10 mouse cellular contexts compared by ENCODE assay signal in the genomic region with DNA sequence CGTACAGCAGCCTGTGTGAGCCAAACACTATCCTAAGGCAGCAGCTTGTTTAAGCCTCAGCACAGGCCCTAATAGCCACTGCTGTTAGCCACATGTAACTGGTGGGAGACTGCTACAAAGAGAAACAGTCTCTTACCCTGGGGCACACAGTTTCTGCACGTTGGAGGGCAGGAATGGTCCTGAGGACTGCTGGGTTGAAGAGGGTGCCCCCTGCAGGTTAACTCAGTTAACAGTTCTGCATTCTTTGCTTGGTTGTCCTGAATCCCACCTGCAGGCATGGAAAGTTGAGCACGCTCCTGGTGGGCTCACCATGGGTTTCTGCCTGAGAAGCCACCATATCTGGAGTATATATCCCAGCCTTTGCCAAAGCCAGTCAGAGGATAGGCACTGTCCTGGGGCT. TPM values are rescaled to one million over a fixed set of nuclear protein-coding genes. Genes with fewer than 3 reads are reported as not detected.
A peak's percentile ranks its signal among the peaks of the same experiment; 100 is the strongest.
DNase-seq lines count a peak whose midpoint lies in the region; ATAC-seq and TF ChIP-seq lines count a peak whose summit lies in the region.
"Had no signal": no experiment of that assay in that cellular context is flagged by ENCODE, and none has a peak within 500 bp of the region (broad histone marks: within the 10 kb centered on the region; RNA-seq: fewer than 3 reads in every experiment).

No protein-coding gene starts in this region.

- peak; percentile 64 for TF ChIP-seq CTCF in liver, embryonic 14.5 days (IDR thresholded peaks at IDR 0.05; ENCODE audit: low read depth)

- H3K36me3 ChIP-seq in liver, embryonic 14.5 days (replicated peaks; ENCODE audit: control insufficient read depth, insufficient read depth, low read depth): no peaks in the 10 kb centered on the region
- H3K36me3 ChIP-seq: hindbrain, embryonic 15.5 days had no signal

- TF ChIP-seq EP300 in liver, embryonic 14.5 days (IDR thresholded peaks at IDR 0.05; ENCODE audit: low read depth): no peak

- WGBS in liver, embryonic 14.5 days (ENCODE audit: insufficient replicate concordance): 32% methylated on average over 3 of the region's 3 CpGs

- no peak overlapping the region for H3K9ac ChIP-seq in liver, embryonic 14.5 days (replicated peaks)
- H3K9ac ChIP-seq: hindbrain, embryonic 15.5 days had no signal

- ATAC-seq in liver, embryonic 14.5 days (ENCODE audit: insufficient read depth): no peak
- ATAC-seq in common myeloid progenitor, adult 5-6 weeks (replicated peaks; ENCODE audit: low read depth, poor library complexity, severe bottlenecking): 0 out of 2 replicates have a peak, but pooled peaks have one; percentile 24

- peaks cover 4% of the 10 kb centered on the region for H3K27me3 ChIP-seq in liver, embryonic 14.5 days (ENCODE audit: control insufficient read depth, insufficient read depth, low read length)
- H3K27me3 ChIP-seq: hindbrain, embryonic 15.5 days had no signal

- no peak overlapping the region for H3K4me3 ChIP-seq in liver, embryonic 14.5 days (ENCODE audit: insufficient read depth in 1 of 2, low read depth in 2 of 2, low read length in 2 of 2)
- H3K4me3 ChIP-seq: hindbrain, embryonic 15.5 days; myocyte had no signal

- H3K27ac ChIP-seq in liver, embryonic 14.5 days: no peak overlapping the region
- H3K27ac ChIP-seq: hindbrain, embryonic 15.5 days had no signal

- H3K4me2 ChIP-seq in liver, embryonic 14.5 days (ENCODE audit: low read depth): no peak overlapping the region
- H3K4me2 ChIP-seq: hindbrain, embryonic 15.5 days had no signal

- peaks cover 0 to 6% of the 10 kb centered on the region in 2 experiments; a peak in 2 of 4 replicates for H3K4me1 ChIP-seq in liver, embryonic 14.5 days (replicated peaks; ENCODE audit: control insufficient read depth in 2 of 2, insufficient read depth in 2 of 2, low read length in 1 of 2)

- H3K9me3 ChIP-seq in liver, embryonic 14.5 days (ENCODE audit: control insufficient read depth, low read length): no peaks in the 10 kb centered on the region
- H3K9me3 ChIP-seq: hindbrain, embryonic 15.5 days had no signal

- DNase-seq in cerebellum, postnatal 25 days: peak; percentile 29 to 51
- no peak for DNase-seq in cerebellum, adult 11-12 months
- no peak for DNase-seq in liver, embryonic 14.5 days (ENCODE audit: low read depth in 3 of 3, low spot score in 3 of 3)
- no peak for DNase-seq in liver
- peak; percentile 52 to 70 for DNase-seq in kidney, postnatal 36 days
- DNase-seq in urinary bladder, postnatal 36 days (ENCODE audit: low spot score in 2 of 2): no peak
- no peak for DNase-seq in urinary bladder, adult 18-20 months (ENCODE audit: low spot score in 2 of 2)

RNA-seq across cellular contexts. Expression of a gene that starts 6.9 kb away (rescaled TPM):
- 0.09 and 0.12 TPM in 2 replicates for polyA plus RNA-seq in liver, embryonic 14.5 days (2012; rRNA removed)
- 0.03 TPM in 1 of 2 replicates, not detected in the other for polyA plus RNA-seq in liver, embryonic 14.5 days (2014; fragmentation: Nextera tagmentation; extraction: Ambion mirVana)
- 2.7 and 8.5 TPM in 2 replicates for total RNA-seq in common myeloid progenitor, adult 5-6 weeks (2017)

Comparison
In these comparisons a context has a peak if more than half of its experiments do, and no peak if none do; other contexts are left out.
1. DNase-seq: peak in cerebellum, postnatal 25 days (2 of 2) and kidney, postnatal 36 days (2 of 2); none in cerebellum, adult 11-12 months (single experiment), liver, embryonic 14.5 days (0 of 3), liver (single experiment), urinary bladder, postnatal 36 days (0 of 2) and urinary bladder, adult 18-20 months (0 of 2).